Comparison of ENCODE assay signal across 8 mouse cellular contexts in genomic region chr6:31399566-31399965, GRCm38 (mm10). TPM values are rescaled to one million over a fixed set of nuclear protein-coding genes. Genes with fewer than 3 reads are reported as not detected.
A peak's percentile ranks its signal among the peaks of the same experiment; 100 is the strongest.
DNase-seq lines count a peak whose midpoint lies in the region; ATAC-seq and TF ChIP-seq lines count a peak whose summit lies in the region.

No protein-coding gene starts in this region.

- no peaks in the 10 kb centered on the region for H3K9me3 ChIP-seq in forebrain, embryonic 11.5 days (ENCODE audit: control insufficient read depth, low read length)
- no peaks in the 10 kb centered on the region for H3K9me3 ChIP-seq in intestine, postnatal 0 days (ENCODE audit: control insufficient read depth)
- no peaks in the 10 kb centered on the region for H3K9me3 ChIP-seq in neural tube, embryonic 15.5 days (replicated peaks)

- peak overlapping the region; percentile 97 for H3K9ac ChIP-seq in forebrain, embryonic 11.5 days (ENCODE audit: low read length)
- H3K9ac ChIP-seq in intestine, postnatal 0 days (ENCODE audit: low read depth, low read length) = peak overlapping the region; percentile 98
- H3K9ac ChIP-seq in neural tube, embryonic 15.5 days (replicated peaks) = peak overlapping the region; percentile 91

- no peak for TF ChIP-seq CTCF in bone marrow macrophage, adult 2 months (IDR thresholded peaks at IDR 0.05; ENCODE audit: low read depth, low read length)
- no peak for TF ChIP-seq CTCF in intestine, postnatal 0 days (IDR thresholded peaks at IDR 0.05; ENCODE audit: low read depth)

- no peak for TF ChIP-seq POLR2A in bone marrow macrophage, adult 2 months (IDR thresholded peaks at IDR 0.05; ENCODE audit: borderline replicate concordance, low read depth, low read length)

- no peaks in the 10 kb centered on the region for H3K36me3 ChIP-seq in forebrain, embryonic 11.5 days (ENCODE audit: control insufficient read depth, insufficient read depth, low read length)
- H3K36me3 ChIP-seq in intestine, postnatal 0 days (ENCODE audit: control insufficient read depth, insufficient read depth) = no peaks in the 10 kb centered on the region
- no peaks in the 10 kb centered on the region for H3K36me3 ChIP-seq in neural tube, embryonic 15.5 days

- DNase-seq in cerebellum, adult 18-20 months = peak; percentile 37 to 41
- peak; percentile 54 for DNase-seq in forebrain, embryonic 11.5 days (ENCODE audit: low spot score)
- peak; percentile 54 to 69 for DNase-seq in lung, adult 18-20 months
- no peak for DNase-seq in thymus, postnatal 14 days

- H3K4me1 ChIP-seq in bone marrow macrophage, adult 2 months (ENCODE audit: control insufficient read depth, insufficient read depth, low read length) = peaks cover 23% of the 10 kb centered on the region
- H3K4me1 ChIP-seq in forebrain, embryonic 11.5 days (replicated peaks; ENCODE audit: control insufficient read depth, insufficient read depth, low read length) = peaks cover 7% of the 10 kb centered on the region; the same call in 1 of the 2 replicates
- H3K4me1 ChIP-seq in intestine, postnatal 0 days (replicated peaks; ENCODE audit: control insufficient read depth, insufficient read depth, low read length) = 0 out of 2 replicates have a peak, but pooled peaks cover 6% of the 10 kb centered on the region
- peaks cover 40% of the 10 kb centered on the region for H3K4me1 ChIP-seq in neural tube, embryonic 15.5 days

- WGBS in forebrain, embryonic 11.5 days = 3% methylated on average over 13 of the region's 13 CpGs
- WGBS in intestine, postnatal 0 days = 2% methylated on average over 13 of the region's 13 CpGs
- 2% methylated on average over 13 of the region's 13 CpGs for WGBS in neural tube, embryonic 15.5 days

- H3K27ac ChIP-seq in bone marrow macrophage, adult 2 months (ENCODE audit: insufficient read depth, low read depth, low read length) = no peak overlapping the region; the same call in 1 of the 2 replicates
- no peak overlapping the region for H3K27ac ChIP-seq in forebrain, embryonic 11.5 days (ENCODE audit: low read depth, low read length)
- peak overlapping the region; percentile 94 for H3K27ac ChIP-seq in intestine, postnatal 0 days (ENCODE audit: low read depth, low read length)
- H3K27ac ChIP-seq in neural tube, embryonic 15.5 days (replicated peaks) = peak overlapping the region; percentile 92; the same call in 1 of the 2 replicates

- no peak for ATAC-seq in cerebellum, adult (ENCODE audit: insufficient number of reproducible peaks, low FRiP score, low TSS enrichment)
- peak; percentile 45; the same call in 1 of the 2 replicates for ATAC-seq in forebrain, embryonic 11.5 days (replicated peaks; ENCODE audit: low FRiP score)
- peak; percentile 55 for ATAC-seq in intestine, postnatal 0 days
- no peak for ATAC-seq in neural tube, embryonic 15.5 days (ENCODE audit: low FRiP score)

- H3K4me3 ChIP-seq in bone marrow macrophage, adult 2 months (ENCODE audit: insufficient read depth, low read length) = peak overlapping the region; percentile 95
- peak overlapping the region; percentile 98 for H3K4me3 ChIP-seq in forebrain, embryonic 11.5 days (ENCODE audit: low read depth, low read length)
- peak overlapping the region; percentile 89 for H3K4me3 ChIP-seq in intestine, postnatal 0 days (ENCODE audit: low read depth, low read length)
- H3K4me3 ChIP-seq in neural tube, embryonic 15.5 days (replicated peaks) = peak overlapping the region; percentile 85

- H3K27me3 ChIP-seq in forebrain, embryonic 11.5 days (ENCODE audit: control insufficient read depth, insufficient read depth, low read length) = no peaks in the 10 kb centered on the region
- H3K27me3 ChIP-seq in intestine, postnatal 0 days (replicated peaks; ENCODE audit: control insufficient read depth, insufficient read depth, low read length) = no peaks in the 10 kb centered on the region
- no peaks in the 10 kb centered on the region for H3K27me3 ChIP-seq in neural tube, embryonic 15.5 days (replicated peaks)

- H3K4me2 ChIP-seq in forebrain, embryonic 11.5 days (ENCODE audit: low read depth, low read length, severe bottlenecking) = peak overlapping the region; percentile 87
- H3K4me2 ChIP-seq in intestine, postnatal 0 days (replicated peaks; ENCODE audit: low read depth) = peak overlapping the region; percentile 69
- peak overlapping the region; percentile 92 for H3K4me2 ChIP-seq in neural tube, embryonic 15.5 days

RNA-seq across cellular contexts. Expression of gene Mkln1, which starts 1.0 kb away (rescaled TPM):
- polyA plus RNA-seq in bone marrow macrophage, adult 2 months (2012; ENCODE audit: insufficient read depth, insufficient read length, missing spikeins) = 101 and 110 TPM in 2 replicates
- polyA plus RNA-seq in forebrain, embryonic 11.5 days (2014; fragmentation: Nextera tagmentation; extraction: Ambion mirVana) = 208 and 221 TPM in 2 replicates
- 109 and 119 TPM in 2 replicates for polyA plus RNA-seq in intestine, postnatal 0 days (2015; fragmentation: Nextera tagmentation; extraction: Ambion mirVana)
- 124 and 146 TPM in 2 replicates for polyA plus RNA-seq in neural tube, embryonic 15.5 days (2015; fragmentation: Nextera tagmentation; extraction: Ambion mirVana)

Comparison
In these comparisons a context has a peak if more than half of its experiments do, and no peak if none do; other contexts are left out.
1. ATAC-seq: peak in forebrain, embryonic 11.5 days (single experiment) and intestine, postnatal 0 days (single experiment); none in cerebellum, adult (single experiment) and neural tube, embryonic 15.5 days (single experiment).
2. H3K27ac ChIP-seq: peak in intestine, postnatal 0 days (single experiment) and neural tube, embryonic 15.5 days (single experiment); none in bone marrow macrophage, adult 2 months (single experiment) and forebrain, embryonic 11.5 days (single experiment).
3. Peak in every context shown above with its lines, with median percentiles within 50 percentile points of each other: H3K4me3 ChIP-seq, H3K4me2 ChIP-seq and H3K9ac ChIP-seq.